Mouse (Mus musculus): ENCODE measurements around the gene Wrb. TPM values are rescaled to one million over a fixed set of nuclear protein-coding genes. Genes with fewer than 3 reads are reported as not detected.
"Not testable (repeated sequence)": the region's sequence is repeated elsewhere in the genome, so short reads cannot be mapped to it uniquely, and the experiment has no call there.

Gene Wrb
- total RNA-seq (2015; ENCODE audit: low replicate concordance) (1.4 TPM in 1 of 2 replicates, not detected in the other), total RNA-seq (2017; ENCODE audit: low replicate concordance) (2.1 TPM in 1 of 2 replicates, not detected in the other)

- peak; percentile 98 for ATAC-seq (replicated peaks; ENCODE audit: low FRiP score, poor library complexity, severe bottlenecking)
Observed at GRCm38 (mm10) chr16:96145110-96145800, at the start of gene Wrb. Gene Wrb, plus strand, starts transcription at chr16:96145407.

DNA sequence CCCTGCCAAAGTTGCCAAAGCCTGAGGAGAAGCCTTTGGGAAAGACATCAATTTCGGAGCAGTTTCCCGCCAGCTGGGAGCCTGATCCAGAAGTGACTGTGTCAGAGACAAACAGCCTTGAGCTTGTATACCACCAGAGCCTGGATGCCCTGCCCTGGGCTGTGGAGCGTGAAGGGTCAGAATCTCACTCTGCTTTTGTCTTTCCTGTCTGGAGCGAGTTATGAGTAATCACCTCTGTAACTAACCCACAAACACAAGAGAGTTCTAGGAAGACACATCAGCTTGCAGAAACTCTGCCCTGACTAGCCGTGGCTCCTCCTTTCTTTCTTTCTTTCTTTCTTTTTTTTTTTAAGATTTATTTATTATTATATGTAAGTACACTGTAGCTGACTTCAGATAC is 49.2 kb upstream of the Wrb start:
- ATAC-seq (replicated peaks; ENCODE audit: low FRiP score, poor library complexity, severe bottlenecking): no peak

- not testable (repeated sequence) for ATAC-seq (replicated peaks; ENCODE audit: low FRiP score, poor library complexity, severe bottlenecking)
Observed at GRCm38 (mm10) chr16:96097811-96098210, 47.4 kb upstream of the Wrb start.

DNA sequence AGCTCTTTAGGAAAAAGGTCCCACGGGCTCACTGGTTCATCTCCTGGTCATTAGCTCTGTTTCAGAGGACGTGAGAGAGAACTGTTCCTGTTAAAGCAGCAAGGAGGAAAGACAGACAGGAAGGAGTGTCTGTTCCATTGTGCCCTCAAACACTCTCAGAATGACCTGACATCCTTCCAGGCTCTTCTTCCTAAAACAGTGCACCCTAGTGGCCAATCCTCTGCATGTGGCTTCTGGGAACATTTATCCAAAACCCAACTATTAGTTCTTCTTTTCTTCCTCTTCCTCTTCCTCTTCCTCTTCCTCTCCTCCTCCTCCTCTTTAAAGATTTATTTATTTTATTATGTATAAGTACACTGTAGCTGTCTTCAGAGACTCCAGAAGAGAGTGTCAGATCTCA is 42.2 kb upstream of the Wrb start:
- no peak for ATAC-seq (replicated peaks; ENCODE audit: low FRiP score, poor library complexity, severe bottlenecking)

- ATAC-seq (replicated peaks; ENCODE audit: low FRiP score, poor library complexity, severe bottlenecking): no peak
Observed at GRCm38 (mm10) chr16:96109673-96110072, 35.5 kb upstream of the Wrb start.

GRCm38 (mm10) chr16:96110655-96111345 is 34.4 kb upstream of the Wrb start:
- ATAC-seq (replicated peaks; ENCODE audit: low FRiP score, poor library complexity, severe bottlenecking): no peak

DNA sequence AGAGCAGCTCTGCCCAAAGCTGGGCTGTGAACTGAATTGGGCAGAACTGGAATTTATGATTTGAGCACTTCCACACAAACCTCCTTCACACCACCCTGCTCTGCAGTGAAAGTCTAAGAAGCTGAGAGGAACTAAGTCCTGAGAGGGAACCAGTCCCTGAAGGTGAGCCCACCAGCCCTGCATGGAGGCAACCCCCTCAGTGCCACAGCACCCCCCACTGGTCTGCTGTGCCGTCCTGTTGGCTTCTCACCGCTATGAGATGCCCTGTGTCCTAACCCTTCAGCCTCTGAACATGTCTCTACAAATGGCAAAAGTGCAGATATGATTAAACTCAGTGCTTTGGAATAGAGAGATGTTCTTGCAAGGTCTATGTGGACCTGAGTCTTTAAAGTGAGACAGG is 32.4 kb upstream of the Wrb start:
- ATAC-seq (replicated peaks; ENCODE audit: low FRiP score, poor library complexity, severe bottlenecking): no peak

- no peak for ATAC-seq (replicated peaks; ENCODE audit: low FRiP score, poor library complexity, severe bottlenecking)
Observed at GRCm38 (mm10) chr16:96114729-96115128, 30.5 kb upstream of the Wrb start.

DNA sequence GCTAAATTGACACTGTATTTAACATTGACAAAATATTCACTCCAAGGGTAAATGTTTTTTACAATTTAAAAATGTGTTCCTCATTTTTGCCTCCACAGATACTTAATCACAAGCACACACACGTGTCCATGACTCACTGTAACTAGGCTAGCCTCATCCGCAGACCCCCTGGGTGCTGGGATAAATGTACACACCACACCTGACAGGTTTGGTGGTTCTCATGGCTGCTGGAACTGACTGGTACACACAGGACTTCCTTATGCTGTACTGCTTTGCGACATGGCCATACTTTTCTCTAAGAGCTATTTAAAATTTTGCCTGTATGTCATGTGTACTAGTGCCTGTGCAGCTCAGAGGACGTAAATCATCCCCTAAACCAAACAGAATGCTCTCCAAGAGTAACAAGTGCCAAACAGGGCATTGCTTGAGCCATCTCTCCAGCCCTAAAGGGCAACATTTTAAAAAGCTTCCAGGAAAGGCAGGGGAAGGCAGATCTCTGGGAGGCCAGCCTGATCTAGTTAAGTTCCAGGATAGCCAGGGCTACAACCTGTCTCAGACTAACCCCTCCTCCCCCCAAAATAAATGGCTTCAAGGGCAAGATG is 25.1 kb upstream of the Wrb start:
- no peak for ATAC-seq (replicated peaks; ENCODE audit: low FRiP score, poor library complexity, severe bottlenecking)

DNA sequence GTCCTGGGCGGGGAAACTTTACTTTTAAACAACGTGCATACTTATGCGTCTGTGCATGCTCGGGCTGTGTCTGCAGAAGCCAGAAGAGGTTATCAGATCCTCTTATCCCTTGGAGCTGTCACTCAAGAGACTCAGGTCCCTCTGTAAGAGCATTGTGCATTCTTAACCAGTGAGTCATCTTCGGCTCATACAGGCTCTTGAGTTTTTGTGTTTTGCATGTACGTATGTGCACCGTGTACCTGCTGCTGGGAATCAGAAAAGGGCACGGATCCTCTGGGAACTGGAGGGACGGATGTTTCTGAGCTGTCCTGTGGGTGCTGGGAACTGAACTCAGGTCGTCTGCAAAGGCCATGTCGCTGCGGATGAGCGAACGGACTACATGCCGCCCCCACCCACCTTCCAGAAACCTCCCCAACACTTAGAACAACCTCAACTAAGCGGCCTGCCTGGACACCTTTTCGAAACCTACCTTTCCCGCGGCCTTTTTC is 18.5 kb upstream of the Wrb start:
- no peak for ATAC-seq (replicated peaks; ENCODE audit: low FRiP score, poor library complexity, severe bottlenecking)

GRCm38 (mm10) chr16:96127288-96127656 is 17.9 kb upstream of the Wrb start:
- ATAC-seq (replicated peaks; ENCODE audit: low FRiP score, poor library complexity, severe bottlenecking): no peak

GRCm38 (mm10) chr16:96127657-96128344 is 17.4 kb upstream of the Wrb start, which contains the start of gene Hmgn1:
Gene Hmgn1, minus strand, starts transcription at chr16:96127729.
- peak; percentile 41; the same call in 1 of the 2 replicates for ATAC-seq (replicated peaks; ENCODE audit: low FRiP score, poor library complexity, severe bottlenecking)

- no peak for ATAC-seq (replicated peaks; ENCODE audit: low FRiP score, poor library complexity, severe bottlenecking)
Observed at GRCm38 (mm10) chr16:96128466-96128865, 16.7 kb upstream of the Wrb start.

GRCm38 (mm10) chr16:96144748-96145109 is 478 bp upstream of the Wrb start:
- ATAC-seq (replicated peaks; ENCODE audit: low FRiP score, poor library complexity, severe bottlenecking): not testable (repeated sequence)

- ATAC-seq (replicated peaks; ENCODE audit: low FRiP score, poor library complexity, severe bottlenecking): 0 out of 2 replicates have a peak, but pooled peaks have one; percentile 1
Observed at GRCm38 (mm10) chr16:96145814-96146213, 607 bp downstream of the Wrb start.

DNA sequence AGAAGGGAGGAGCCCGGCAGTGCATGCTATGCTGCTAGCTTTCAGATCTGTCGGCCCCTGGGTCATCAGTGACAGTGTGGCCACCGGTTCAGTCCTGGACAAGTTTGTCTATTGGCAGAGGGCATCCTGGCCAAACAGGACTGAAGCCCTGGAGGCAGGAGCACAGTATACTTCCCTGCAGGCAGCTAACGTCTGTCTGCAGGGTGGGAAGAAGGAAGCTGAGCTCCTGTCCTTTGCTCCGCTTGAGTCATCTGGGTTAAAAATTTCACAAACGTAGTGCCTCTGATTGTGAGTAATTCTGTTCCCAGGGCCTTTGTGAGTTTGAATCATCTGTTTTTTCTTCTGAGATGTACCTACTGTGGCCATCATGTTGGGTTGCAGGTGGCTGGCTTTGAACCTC is 3.6 kb downstream of the Wrb start:
- ATAC-seq (replicated peaks; ENCODE audit: low FRiP score, poor library complexity, severe bottlenecking): no peak

DNA sequence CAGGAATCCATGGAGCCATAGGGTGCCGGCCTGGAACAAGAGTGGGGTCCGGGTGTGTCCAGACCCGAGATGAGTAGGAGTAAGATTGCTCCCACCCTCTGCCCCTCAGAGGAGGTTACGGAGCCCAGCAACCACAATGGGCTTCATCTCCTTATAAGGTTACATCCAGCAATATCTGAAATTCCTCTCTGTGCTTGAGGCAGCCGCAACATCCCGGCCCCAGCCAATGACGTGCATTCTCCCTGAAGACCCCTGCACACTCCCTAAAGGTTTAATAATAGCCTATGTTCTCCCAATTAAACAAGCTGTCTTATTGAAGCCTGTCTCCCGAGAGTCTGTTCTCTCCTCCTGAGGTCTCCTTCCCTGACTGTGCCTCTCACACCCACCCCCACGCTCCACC is 4.1 kb downstream of the Wrb start:
- ATAC-seq (replicated peaks; ENCODE audit: low FRiP score, poor library complexity, severe bottlenecking): no peak

DNA sequence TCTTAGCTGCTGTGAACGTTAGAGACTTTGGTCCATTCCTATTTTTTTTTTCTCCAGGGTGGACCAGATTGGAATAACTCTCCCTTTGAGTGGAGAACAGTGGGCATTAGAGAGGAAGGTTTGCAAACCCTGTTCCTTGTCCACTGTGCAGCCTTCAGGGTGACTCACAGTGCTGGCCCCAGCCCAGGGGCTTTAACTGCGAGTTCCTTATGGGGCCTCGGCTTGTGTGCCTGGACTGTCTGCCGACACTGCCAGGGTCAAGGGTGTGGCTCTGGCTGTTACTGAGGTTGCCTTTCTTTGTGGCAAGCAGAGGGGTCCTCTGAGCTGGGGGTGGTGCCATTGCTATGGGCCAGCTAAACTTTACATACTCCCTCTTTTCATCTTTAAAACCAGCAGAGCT is 5.8 kb downstream of the Wrb start:
- ATAC-seq (replicated peaks; ENCODE audit: low FRiP score, poor library complexity, severe bottlenecking): no peak

DNA sequence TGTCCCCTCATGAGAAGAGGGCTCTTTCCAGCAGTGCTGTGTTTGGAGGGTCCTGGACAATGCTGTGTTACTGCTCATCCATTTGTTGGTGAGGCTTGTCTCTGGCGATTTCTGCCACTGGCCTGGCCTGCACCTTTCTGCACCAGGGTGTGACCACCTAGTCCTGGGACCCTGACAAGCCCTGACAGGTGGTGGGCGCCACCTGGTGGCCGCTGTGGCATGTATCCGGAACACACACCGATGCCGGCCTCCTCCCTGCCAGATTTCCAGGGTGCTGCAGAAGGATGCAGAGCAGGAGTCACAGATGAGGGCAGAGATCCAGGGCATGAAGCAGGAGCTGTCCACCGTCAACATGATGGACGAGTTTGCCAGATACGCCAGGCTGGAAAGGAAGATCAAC is 6.3 kb downstream of the Wrb start:
- peak; percentile 68 for ATAC-seq (replicated peaks; ENCODE audit: low FRiP score, poor library complexity, severe bottlenecking)

DNA sequence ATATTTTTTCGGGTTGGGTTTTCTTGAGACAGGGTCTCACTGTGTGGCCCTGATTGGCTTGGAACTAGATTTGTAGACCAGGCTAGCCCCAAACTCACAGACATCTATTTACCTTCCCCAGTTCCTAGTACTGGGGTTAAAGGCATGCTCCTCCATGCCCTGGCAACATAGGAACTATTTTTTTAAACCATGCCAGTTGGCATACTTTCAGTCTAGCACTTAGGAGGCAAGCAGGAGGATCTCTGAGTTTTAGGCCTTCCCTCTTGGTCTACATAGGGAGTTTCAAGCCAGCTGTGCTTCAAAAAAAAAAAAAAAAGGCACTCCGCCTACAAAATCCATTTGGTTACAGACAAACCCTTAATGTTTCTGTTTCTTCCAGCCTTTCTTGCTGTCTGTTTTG is 9.3 kb downstream of the Wrb start:
- ATAC-seq (replicated peaks; ENCODE audit: low FRiP score, poor library complexity, severe bottlenecking): no peak

All from erythroid progenitor cell, adult 5-6 weeks (primary cell).